Mouse (Mus musculus) small intestine, adult 2 months (tissue): ENCODE measurements at regions not wholly inside any gene's neighbourhood (a gene's known extent, or its start where the extent isn't known, plus 50 kb on each side); places are given as distances from the start of the nearest gene placed in this dataset.
"Not testable (repeated sequence)": the region's sequence is repeated elsewhere in the genome, so short reads cannot be mapped to it uniquely, and the experiment has no call there.

Source experiments
- H3K27ac ChIP-seq: fragments of 200-500 bp; 2 replicates; pipeline ENCODE4 v1.5.1; 2012; ENCODE audit warnings: low read depth, low read length, control low read depth, inconsistent platforms; ENCODE audit not compliant: insufficient read depth
- H3K27me3 ChIP-seq: fragments of 200-500 bp; 2 replicates; pipeline ENCODE4 v1.6.1; 2012; ENCODE audit warnings: mild to moderate bottlenecking, moderate library complexity, low read length, inconsistent platforms; ENCODE audit not compliant: control insufficient read depth, insufficient read depth
- H3K36me3 ChIP-seq: fragments of 200-500 bp; 2 replicates; pipeline ENCODE4 v1.6.1; 2012; ENCODE audit warnings: mild to moderate bottlenecking, low read length, control low read depth, inconsistent platforms; ENCODE audit not compliant: control insufficient read depth, insufficient read depth
- H3K4me1 ChIP-seq: fragments of 200-500 bp; 2 replicates; pipeline ENCODE4 v1.6.1; 2012; ENCODE audit warnings: low read length, inconsistent platforms, mixed read lengths; ENCODE audit not compliant: control insufficient read depth, insufficient read depth, insufficient read length
- H3K4me3 ChIP-seq: fragments of 200-500 bp; 2 replicates; pipeline ENCODE4 v1.5.1; 2012; ENCODE audit warnings: low read depth, mild to moderate bottlenecking, control low read depth, inconsistent platforms, low read length, moderate library complexity
- CTCF ChIP-seq: fragments of 200-500 bp; IDR thresholded peaks from 2 replicates; pipeline ENCODE4 v1.5.1; 2012; ENCODE audit warnings: low read depth, mild to moderate bottlenecking, control low read depth, inconsistent platforms, low read length, moderate library complexity, mixed read lengths; ENCODE audit not compliant: insufficient replicate concordance, insufficient read length; ENCODE audit errors: extremely low read depth
- POLR2A ChIP-seq: fragments of 200-500 bp; IDR thresholded peaks from 2 replicates; pipeline ENCODE4 v1.6.1; 2012; ENCODE audit warnings: low read depth, mild to moderate bottlenecking, control low read depth, inconsistent platforms, low read length, moderate library complexity
- WGBS: fragments of 180-500 bp; shearing (Covaris S2); methylation state at CpG from one replicate; pipeline ENCODE4 v1.1.7; 2018; 5-methylcytosine and 5-hydroxymethylcytosine counted together

DNA sequence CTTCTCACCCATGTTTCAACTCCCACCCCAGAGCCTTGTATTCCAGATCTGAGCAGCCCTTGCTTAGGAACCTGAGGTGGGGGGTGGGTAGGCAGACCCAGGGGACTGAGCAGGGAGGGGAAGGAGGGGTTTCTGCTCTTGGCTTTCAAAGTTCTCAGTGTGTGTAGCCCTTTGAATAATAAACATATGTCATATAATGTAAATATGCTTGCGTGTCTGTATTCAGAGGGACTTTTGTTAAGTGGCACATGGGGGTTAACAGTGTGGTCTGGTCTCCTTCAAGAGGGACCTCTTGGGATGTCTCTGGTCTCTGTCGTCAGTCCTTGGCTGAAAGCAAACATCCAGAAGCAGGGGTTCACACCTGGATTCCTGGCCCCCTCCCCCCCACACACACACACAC is 149.1 kb upstream of the Rtl1 start:
- WGBS = 52% methylated on average over 2 of the region's 2 CpGs
- no peaks in the 10 kb centered on the region for H3K4me1 ChIP-seq
- no peak overlapping the region for H3K4me3 ChIP-seq
- TF ChIP-seq CTCF (no peak), POLR2A (no peak)
- H3K27ac ChIP-seq = no peak overlapping the region
- no peaks in the 10 kb centered on the region for H3K36me3 ChIP-seq
- no peaks in the 10 kb centered on the region for H3K27me3 ChIP-seq

DNA sequence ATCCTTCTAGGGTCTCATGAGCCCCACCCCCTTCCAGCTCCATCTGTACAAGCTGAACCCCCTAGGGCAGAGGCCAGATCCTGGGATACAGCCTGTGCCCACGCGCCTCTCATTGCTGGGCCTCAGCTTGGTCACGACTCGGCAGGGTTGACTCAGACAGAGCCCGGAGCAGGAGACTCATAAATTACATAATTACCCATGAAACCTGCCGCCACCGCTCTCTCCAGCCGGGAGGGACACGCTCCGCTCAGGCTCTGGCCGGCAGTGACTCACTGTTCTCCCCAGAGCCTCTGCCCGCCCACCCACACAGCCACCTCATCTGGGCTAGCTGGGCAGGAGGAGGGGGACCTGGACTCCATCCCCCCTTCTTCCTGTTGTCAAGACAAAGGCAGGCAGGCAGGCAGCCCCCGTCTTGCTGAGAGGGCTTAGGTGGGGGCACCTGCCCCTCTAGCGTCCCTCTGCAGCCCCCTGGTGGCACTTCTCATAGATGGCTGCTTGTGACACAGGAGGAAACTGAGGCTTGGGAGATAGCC is 149.6 kb upstream of the Rtl1 start:
- Histone ChIP-seq H3K27ac (no peak overlapping the region), H3K4me3 (no peak overlapping the region), H3K36me3 (no peaks in the 10 kb centered on the region), H3K4me1 (no peaks in the 10 kb centered on the region), H3K27me3 (no peaks in the 10 kb centered on the region)
- TF ChIP-seq POLR2A (no peak), CTCF (no peak)
- WGBS = 5% methylated on average over 14 of the region's 14 CpGs

DNA sequence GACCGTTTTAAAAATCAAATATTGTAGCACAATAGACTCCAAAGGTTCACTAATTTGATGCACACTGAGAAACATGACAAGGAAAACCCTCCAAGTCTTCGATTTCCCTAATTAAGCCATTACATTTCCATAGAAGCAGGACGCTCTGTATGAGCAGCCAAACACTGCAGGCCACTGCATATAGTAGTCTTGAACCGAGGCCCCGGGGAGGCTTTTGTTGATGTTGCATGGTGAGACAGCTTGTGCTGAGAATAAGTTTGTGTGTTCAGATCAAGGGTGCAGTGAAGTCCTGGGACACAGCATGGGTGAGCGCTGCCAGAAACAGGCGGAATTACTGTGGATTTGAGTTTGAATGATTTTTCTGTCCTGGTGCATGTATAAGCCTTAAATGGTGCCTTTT is 154.9 kb upstream of the Rtl1 start:
- 86% methylated on average over 7 of the region's 7 CpGs for WGBS
- Histone ChIP-seq H3K4me1 (no peaks in the 10 kb centered on the region), H3K4me3 (no peak overlapping the region), H3K36me3 (no peaks in the 10 kb centered on the region), H3K27me3 (no peaks in the 10 kb centered on the region), H3K27ac (no peak overlapping the region)
- TF ChIP-seq CTCF = no peak
- no peak for TF ChIP-seq POLR2A

DNA sequence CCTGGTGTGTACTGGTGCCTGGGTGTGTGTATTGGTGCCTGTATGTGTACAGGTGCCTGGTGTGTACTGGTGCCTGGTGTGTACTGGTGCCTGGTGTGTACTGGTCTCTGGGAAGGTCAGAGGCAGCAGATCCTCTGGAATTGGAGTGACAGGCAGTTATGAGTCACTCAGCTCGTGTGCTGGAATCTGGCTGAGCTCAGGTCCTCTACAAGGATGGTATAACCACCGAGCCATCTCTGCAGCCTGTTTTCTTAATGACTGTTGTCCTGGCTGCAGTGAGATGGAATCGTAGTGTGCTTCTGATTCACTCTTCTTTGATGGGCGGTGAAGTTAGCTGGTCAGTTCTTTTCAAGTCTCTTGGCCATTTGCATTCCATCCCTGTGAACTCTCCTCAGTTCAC is 164.2 kb upstream of the Rtl1 start:
- Histone ChIP-seq H3K27me3 (no peaks in the 10 kb centered on the region), H3K4me3 (no peak overlapping the region), H3K4me1 (no peaks in the 10 kb centered on the region), H3K27ac (no peak overlapping the region), H3K36me3 (no peaks in the 10 kb centered on the region)
- TF ChIP-seq POLR2A = no peak
- 77% methylated on average over 4 of the region's 4 CpGs for WGBS

DNA sequence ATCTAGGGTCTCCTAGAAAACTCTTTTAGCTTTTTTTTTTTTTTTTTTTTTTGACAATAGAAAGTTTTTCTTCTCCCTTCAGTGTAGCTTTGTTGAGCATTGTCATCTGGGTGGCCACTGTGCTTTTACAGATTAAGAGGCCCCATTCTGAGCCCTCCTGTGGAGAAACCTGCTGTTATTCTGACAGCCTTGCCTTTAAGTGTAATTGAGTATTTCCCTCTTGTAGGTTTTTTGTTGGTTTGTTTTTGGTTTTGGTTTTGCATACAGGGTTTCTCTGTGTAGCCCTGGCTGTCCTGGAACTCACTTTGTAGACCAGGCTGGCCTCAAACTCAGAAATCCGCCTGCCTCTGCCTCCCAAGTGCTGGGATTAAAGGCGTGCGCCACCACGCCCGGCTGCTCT is 166.5 kb upstream of the Rtl1 start:
- not testable (repeated sequence) for H3K36me3 ChIP-seq, H3K27me3 ChIP-seq, H3K27ac ChIP-seq, H3K4me3 ChIP-seq, H3K4me1 ChIP-seq
- WGBS = 87% methylated on average over 5 of the region's 5 CpGs

DNA sequence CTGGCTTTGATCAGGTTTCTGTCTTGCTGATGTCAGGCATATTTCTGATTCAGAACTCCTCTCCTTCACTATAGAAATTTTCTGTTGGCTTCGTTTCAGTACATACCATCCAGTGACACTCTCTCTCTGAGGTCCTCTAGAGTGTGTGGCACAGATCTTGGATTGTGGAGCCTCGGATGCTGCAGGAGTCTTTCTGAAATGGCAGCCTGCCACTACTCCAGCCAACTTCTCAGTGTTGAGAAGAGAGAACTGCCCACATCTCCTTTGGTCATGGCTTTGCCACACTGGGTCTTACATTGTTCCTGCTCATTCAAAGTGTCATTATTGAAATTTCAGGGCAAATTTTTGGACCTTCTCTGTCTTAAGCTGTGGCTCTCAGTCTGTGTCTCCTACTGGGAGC is 172.4 kb upstream of the Rtl1 start:
- no peak overlapping the region for H3K4me3 ChIP-seq
- WGBS = 62% methylated on average over 2 of the region's 2 CpGs
- no peaks in the 10 kb centered on the region for H3K27me3 ChIP-seq
- TF ChIP-seq CTCF (no peak), POLR2A (no peak)
- H3K36me3 ChIP-seq = no peaks in the 10 kb centered on the region
- H3K4me1 ChIP-seq = no peaks in the 10 kb centered on the region
- no peak overlapping the region for H3K27ac ChIP-seq

DNA sequence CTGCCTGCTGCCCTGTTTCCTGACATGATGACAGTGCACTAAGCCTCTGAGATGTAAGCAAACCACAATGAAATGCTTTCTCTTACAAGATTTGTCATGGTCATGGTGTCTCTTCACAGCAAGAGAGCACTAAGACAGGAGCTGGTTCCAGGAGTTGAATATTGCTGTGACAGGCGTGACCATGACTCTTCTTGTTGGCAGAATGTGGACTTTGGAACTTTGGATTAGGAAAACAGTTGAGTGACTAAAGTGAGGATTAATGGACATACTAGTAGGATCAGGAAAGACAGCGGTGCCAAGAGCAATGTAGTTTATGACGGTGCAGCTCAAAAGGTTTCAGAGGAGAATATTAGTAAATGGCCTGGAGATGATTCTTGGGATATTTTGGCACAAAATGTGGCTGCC is 173.8 kb upstream of the Rtl1 start:
- no peaks in the 10 kb centered on the region for H3K27me3 ChIP-seq
- H3K27ac ChIP-seq = no peak overlapping the region
- 34% methylated on average over 3 of the region's 3 CpGs for WGBS
- TF ChIP-seq CTCF = no peak
- TF ChIP-seq POLR2A = no peak
- H3K4me1 ChIP-seq = no peaks in the 10 kb centered on the region
- H3K4me3 ChIP-seq = no peak overlapping the region
- no peaks in the 10 kb centered on the region for H3K36me3 ChIP-seq

DNA sequence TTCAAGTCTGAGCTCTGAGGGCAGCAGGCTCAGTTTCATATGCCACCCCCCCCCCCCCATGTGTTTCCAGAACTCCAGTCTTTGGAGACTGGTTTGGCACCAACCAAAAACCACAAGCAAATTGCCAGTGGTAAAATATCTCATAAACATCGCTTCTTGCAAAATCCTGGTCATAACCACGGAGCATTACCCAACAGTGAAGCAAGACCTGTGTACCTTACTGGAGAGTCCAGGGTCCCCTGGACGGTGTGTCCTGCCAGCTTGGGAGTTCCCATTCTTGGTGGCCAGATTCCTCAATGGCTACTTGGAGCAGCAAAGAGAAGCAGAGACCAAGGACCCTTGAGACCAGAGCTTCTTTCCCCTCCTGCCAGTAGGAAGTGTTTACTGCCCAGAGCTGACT is 198.7 kb upstream of the Rtl1 start:
- Histone ChIP-seq H3K36me3 (no peaks in the 10 kb centered on the region), H3K4me3 (no peak overlapping the region), H3K27ac (no peak overlapping the region), H3K4me1 (no peaks in the 10 kb centered on the region), H3K27me3 (no peaks in the 10 kb centered on the region)
- TF ChIP-seq CTCF = no peak
- TF ChIP-seq POLR2A = no peak
- 82% methylated on average over 3 of the region's 3 CpGs for WGBS
